Mouse (Mus musculus) stomach, postnatal 0 days (tissue): ENCODE measurements around the gene Zc3hav1. TPM values are rescaled to one million over a fixed set of nuclear protein-coding genes. Genes with fewer than 3 reads are reported as not detected.

Experiments
- ATAC-seq: fragments of 200-750 bp; cut with Nextera tagmentation; 2 replicates; pipeline ENCODE4 v1.8.0; 2017; ENCODE audit not compliant: low FRiP score, low TSS enrichment
- DNase-seq: peaks from one replicate; pipeline ENCODE4 v3.0.0-alpha.2; 2016; ENCODE audit warnings: low spot score
- H3K27ac ChIP-seq: fragments of 300-500 bp; sonication (generic); replicated peaks from 2 replicates; pipeline ENCODE4 v1.5.1; 2014; ENCODE audit warnings: mild to moderate bottlenecking, control low read depth
- H3K27me3 ChIP-seq: fragments of 300-500 bp; sonication (generic); 2 replicates; pipeline ENCODE4 v1.6.1; 2014; ENCODE audit warnings: low read length; ENCODE audit not compliant: control insufficient read depth, insufficient read depth
- H3K36me3 ChIP-seq: fragments of 300-500 bp; sonication (generic); 2 replicates; pipeline ENCODE4 v1.6.1; 2014; ENCODE audit warnings: low read length, mixed read lengths; ENCODE audit not compliant: control insufficient read depth, insufficient read depth
- H3K4me1 ChIP-seq: fragments of 300-500 bp; sonication (generic); replicated peaks from 2 replicates; pipeline ENCODE4 v1.6.1; 2014; ENCODE audit warnings: antibody characterized with exemption; ENCODE audit not compliant: control insufficient read depth, insufficient read depth
- H3K4me2 ChIP-seq: fragments of 300-500 bp; sonication (generic); replicated peaks from 2 replicates; pipeline ENCODE4 v1.6.1; 2014; ENCODE audit warnings: low read depth, mild to moderate bottlenecking, control low read depth, moderate library complexity
- H3K4me3 ChIP-seq: fragments of 300-500 bp; sonication (generic); 2 replicates; pipeline ENCODE4 v1.5.1; 2014; ENCODE audit warnings: low read depth, low read length, control low read depth
- H3K9ac ChIP-seq: fragments of 300-500 bp; sonication (generic); 2 replicates; pipeline ENCODE4 v1.6.1; 2014; ENCODE audit warnings: mild to moderate bottlenecking, low read length, control low read depth, mixed read lengths
- H3K9me3 ChIP-seq: fragments of 300-500 bp; sonication (generic); 2 replicates; pipeline ENCODE4 v1.6.1; 2016; ENCODE audit warnings: low read length; ENCODE audit not compliant: control insufficient read depth
- CTCF ChIP-seq: IDR thresholded peaks from 2 replicates; pipeline ENCODE4 v1.5.1; 2016; ENCODE audit warnings: antibody characterized with exemption, low read depth, mild to moderate bottlenecking, moderate library complexity
- EP300 ChIP-seq: optimal IDR thresholded peaks from 2 replicates; pipeline ENCODE3; 2016; ENCODE audit warnings: antibody characterized with exemption
- WGBS: fragments of 180-500 bp; shearing (Covaris S2); extraction: QIAGEN DNeasy Blood & Tissue Kit; methylation state at CpG from one replicate; pipeline ENCODE4 v1.1.7; 2014; 5-methylcytosine and 5-hydroxymethylcytosine counted together
- polyA plus RNA-seq: library from polyadenylated mRNA; unstranded; fragments of >200 nt; fragmentation: Nextera tagmentation; extraction: Ambion mirVana; gene quantifications from 2 replicates; pipeline ENCODE4 v1.2.1, GENCODE M21; 2015

Gene Zc3hav1
- polyA plus RNA-seq, 1 experiment from 2014 or later, result 12.7 TPM

- no peak overlapping the region for H3K4me3 ChIP-seq
- TF ChIP-seq CTCF (no peak), EP300 (no peak)
- no peaks in the 10 kb centered on the region for H3K36me3 ChIP-seq
- WGBS, result 73% methylated on average over 5 of the region's 5 CpGs
- no peak overlapping the region for H3K27ac ChIP-seq
- no peaks in the 10 kb centered on the region for H3K27me3 ChIP-seq
- DNase-seq (no peak), ATAC-seq (no peak)
- H3K9ac ChIP-seq, result no peak overlapping the region
- H3K9me3 ChIP-seq, result no peaks in the 10 kb centered on the region
- H3K4me2 ChIP-seq, result no peak overlapping the region
- H3K4me1 ChIP-seq, result no peaks in the 10 kb centered on the region
These were observed 90.8 kb downstream of the Zc3hav1 start for GRCm38 (mm10) chr6:38263393-38264159.

- 66% methylated on average over 4 of the region's 4 CpGs for WGBS
- Histone ChIP-seq H3K36me3 (no peaks in the 10 kb centered on the region), H3K9ac (no peak overlapping the region), H3K27ac (no peak overlapping the region), H3K27me3 (no peaks in the 10 kb centered on the region), H3K4me1 (no peaks in the 10 kb centered on the region), H3K4me3 (no peak overlapping the region), H3K4me2 (no peak overlapping the region), H3K9me3 (no peaks in the 10 kb centered on the region)
- DNase-seq (no peak), ATAC-seq (no peak)
- TF ChIP-seq CTCF (peak; percentile 56), EP300 (no peak)
These were observed 92.5 kb downstream of the Zc3hav1 start for GRCm38 (mm10) chr6:38261877-38262276.

GRCm38 (mm10) chr6:38257506-38257905 lies 96.9 kb downstream of the Zc3hav1 start:
- no peak overlapping the region for H3K4me2 ChIP-seq

GRCm38 (mm10) chr6:38256793-38257192 lies 97.6 kb downstream of the Zc3hav1 start:
- no peak overlapping the region for H3K4me3 ChIP-seq
- TF ChIP-seq EP300, result no peak
- no peak for TF ChIP-seq CTCF
- no peaks in the 10 kb centered on the region for H3K27me3 ChIP-seq
- no peak overlapping the region for H3K9ac ChIP-seq
- no peak overlapping the region for H3K27ac ChIP-seq
- 85% methylated on average over 4 of the region's 4 CpGs for WGBS
- no peak for DNase-seq
- H3K4me2 ChIP-seq, result no peak overlapping the region
- no peaks in the 10 kb centered on the region; the same call in 1 of the 2 replicates for H3K4me1 ChIP-seq
- H3K36me3 ChIP-seq, result no peaks in the 10 kb centered on the region
- H3K9me3 ChIP-seq, result no peaks in the 10 kb centered on the region
- no peak for ATAC-seq

More at GRCm38 (mm10) chr6:38257506-38257905, 96.9 kb downstream of the Zc3hav1 start:
- H3K9ac ChIP-seq, result no peak overlapping the region
- TF ChIP-seq CTCF (no peak), EP300 (no peak)
- H3K9me3 ChIP-seq, result no peaks in the 10 kb centered on the region
- no peaks in the 10 kb centered on the region; the same call in 1 of the 2 replicates for H3K4me1 ChIP-seq
- H3K36me3 ChIP-seq, result no peaks in the 10 kb centered on the region
- H3K4me3 ChIP-seq, result no peak overlapping the region
- H3K27ac ChIP-seq, result no peak overlapping the region
- DNase-seq (no peak), ATAC-seq (no peak)
- WGBS, result 92% methylated on average over 8 of the region's 8 CpGs
- no peaks in the 10 kb centered on the region for H3K27me3 ChIP-seq

GRCm38 (mm10) chr6:38255794-38256193 lies 98.6 kb downstream of the Zc3hav1 start:
- Histone ChIP-seq H3K4me2 (no peak overlapping the region), H3K4me1 (no peaks in the 10 kb centered on the region; the same call in 1 of the 2 replicates), H3K9me3 (no peaks in the 10 kb centered on the region), H3K27ac (no peak overlapping the region), H3K4me3 (no peak overlapping the region), H3K27me3 (no peaks in the 10 kb centered on the region), H3K36me3 (no peaks in the 10 kb centered on the region), H3K9ac (no peak overlapping the region)
- TF ChIP-seq CTCF, result no peak
- TF ChIP-seq EP300, result no peak
- no peak for DNase-seq
- WGBS, result 81% methylated on average over 2 of the region's 2 CpGs
- ATAC-seq, result no peak

Other genes starting within 250 kb of the Zc3hav1 start
- gene Tmem213, start 245.3 kb downstream of the Zc3hav1 start, polyA plus RNA-seq, result 1.9 and 3.0 TPM in 2 replicates
- 11.9 and 13.9 TPM in 2 replicates for gene Atp6v0a4, start 230.0 kb downstream of the Zc3hav1 start, polyA plus RNA-seq
- gene D630045J12Rik, start 100.6 kb downstream of the Zc3hav1 start, polyA plus RNA-seq, result 0.70 and 1.1 TPM in 2 replicates
- 2.1 and 2.3 TPM in 2 replicates for gene Zc3hav1l, start 55.3 kb downstream of the Zc3hav1 start, polyA plus RNA-seq
- gene Ttc26, start 26.9 kb upstream of the Zc3hav1 start, polyA plus RNA-seq, result 1.5 TPM in 2 replicates
- 5.3 and 6.7 TPM in 2 replicates for gene Ubn2, start 79.3 kb upstream of the Zc3hav1 start, polyA plus RNA-seq
- 157 and 166 TPM in 2 replicates for gene Fmc1, start 178.9 kb upstream of the Zc3hav1 start, polyA plus RNA-seq
- gene Luc7l2, start 196.7 kb upstream of the Zc3hav1 start, polyA plus RNA-seq, result 19.2 and 24.2 TPM in 2 replicates